Mouse (Mus musculus): Measurements from ENCODE around the gene Slc25a1. TPM values are rescaled to one million over a fixed set of nuclear protein-coding genes. Genes with fewer than 3 reads are reported as not detected.
A peak's percentile ranks its signal among the peaks of the same experiment; 100 is the strongest.
"Not testable (repeated sequence)": the region's sequence is repeated elsewhere in the genome, so short reads cannot be mapped to it uniquely, and the experiment has no call there.

Slc25a1 gene
- 1 to 10 TPM; 7.9 to 9.5 TPM for polyA plus RNA-seq (2017; shearing (Covaris generic))

GRCm38 (mm10) chr16:17928087-17928580 is at the start of gene Slc25a1:
TSS of gene Slc25a1 (minus strand) at chr16:17928219.
- peak; percentile 21 for ATAC-seq

- ATAC-seq: no peak
These were observed 43.8 kb upstream of the Slc25a1 start for GRCm38 (mm10) chr16:17971853-17972252.

GRCm38 (mm10) chr16:17962091-17962490 is 34.1 kb upstream of the Slc25a1 start:
- no peak for ATAC-seq

- ATAC-seq: not testable (repeated sequence)
These were observed 28.1 kb upstream of the Slc25a1 start for GRCm38 (mm10) chr16:17956052-17956638.

- no peak for ATAC-seq
These were observed 23.6 kb upstream of the Slc25a1 start for GRCm38 (mm10) chr16:17951618-17952017.

GRCm38 (mm10) chr16:17950068-17950467 is 22.0 kb upstream of the Slc25a1 start:
- ATAC-seq: no peak

GRCm38 (mm10) chr16:17949421-17949877 is 21.4 kb upstream of the Slc25a1 start:
- ATAC-seq: no peak

- no peak for ATAC-seq
These were observed 17.2 kb upstream of the Slc25a1 start for GRCm38 (mm10) chr16:17945081-17945831.

- no peak for ATAC-seq
These were observed 15.4 kb upstream of the Slc25a1 start for GRCm38 (mm10) chr16:17943466-17943865.

GRCm38 (mm10) chr16:17939255-17939751 is 11.3 kb upstream of the Slc25a1 start:
- ATAC-seq: peak; percentile 12

- ATAC-seq: peak; percentile 95
These were observed 10.8 kb upstream of the Slc25a1 start for GRCm38 (mm10) chr16:17938821-17939220.

- ATAC-seq: no peak
These were observed 10.2 kb upstream of the Slc25a1 start for GRCm38 (mm10) chr16:17938187-17938586.

- ATAC-seq: no peak
These were observed 8.8 kb upstream of the Slc25a1 start for GRCm38 (mm10) chr16:17936776-17937175.

- ATAC-seq: peak; percentile 59
These were observed 6.5 kb upstream of the Slc25a1 start for GRCm38 (mm10) chr16:17934445-17934910.

- ATAC-seq: no peak
These were observed 5.8 kb upstream of the Slc25a1 start for GRCm38 (mm10) chr16:17933594-17934444.

GRCm38 (mm10) chr16:17931906-17932460 is 4.0 kb upstream of the Slc25a1 start:
- no peak for ATAC-seq

GRCm38 (mm10) chr16:17929631-17930030 is 1.6 kb upstream of the Slc25a1 start:
- ATAC-seq: no peak

GRCm38 (mm10) chr16:17929211-17929610 is 1.2 kb upstream of the Slc25a1 start:
- ATAC-seq: no peak

GRCm38 (mm10) chr16:17928627-17929104 is 647 bp upstream of the Slc25a1 start:
- peak; percentile 94 for ATAC-seq

GRCm38 (mm10) chr16:17927351-17928082 is 502 bp downstream of the Slc25a1 start:
- ATAC-seq: peak; percentile 21

- ATAC-seq: peak; percentile 1
These were observed 5.9 kb downstream of the Slc25a1 start for GRCm38 (mm10) chr16:17922163-17922538.
